ENCODE assay signal across 12 mouse cellular contexts in genomic region chr17:65940221-65940620, GRCm38 (mm10). TPM values are rescaled to one million over a fixed set of nuclear protein-coding genes. Genes with fewer than 3 reads are reported as not detected.
DNase-seq lines count a peak whose midpoint lies in the region; ATAC-seq and TF ChIP-seq lines count a peak whose summit lies in the region.
"Had no signal": no experiment of that assay in that cellular context is flagged by ENCODE, and none has a peak within 500 bp of the region (broad histone marks: within the 10 kb centered on the region; RNA-seq: fewer than 3 reads in every experiment).

No protein-coding gene starts in this region.

- no peak for TF ChIP-seq CTCF in lung, postnatal 0 days (IDR thresholded peaks at IDR 0.05)

- no peak for ATAC-seq in hindbrain, embryonic 12.5 days (ENCODE audit: low FRiP score)
- ATAC-seq in lung, postnatal 0 days, result 0 out of 2 replicates have a peak, but pooled peaks have one; percentile 27
- no peak for ATAC-seq in intestine, embryonic 16.5 days
- ATAC-seq in stomach, embryonic 15.5 days (ENCODE audit: insufficient read depth, low FRiP score, low read depth), result no peak; the same call in 1 of the 2 replicates

- no peak overlapping the region for H3K9ac ChIP-seq in hindbrain, embryonic 12.5 days
- H3K9ac ChIP-seq in lung, postnatal 0 days (replicated peaks; ENCODE audit: low read depth), result no peak overlapping the region
- H3K9ac ChIP-seq in intestine, embryonic 16.5 days (ENCODE audit: low read depth, low read length), result no peak overlapping the region
- no peak overlapping the region for H3K9ac ChIP-seq in stomach, embryonic 15.5 days
- H3K9ac ChIP-seq: embryonic facial prominence, embryonic 12.5 days had no signal

- no peaks in the 10 kb centered on the region for H3K27me3 ChIP-seq in hindbrain, embryonic 12.5 days
- H3K27me3 ChIP-seq in hindbrain, embryonic 10.5 days (ENCODE audit: insufficient read depth, poor library complexity, severe bottlenecking), result no peaks in the 10 kb centered on the region
- no peaks in the 10 kb centered on the region for H3K27me3 ChIP-seq in lung, postnatal 0 days (replicated peaks; ENCODE audit: insufficient read depth, low read length)
- H3K27me3 ChIP-seq in intestine, embryonic 16.5 days (replicated peaks; ENCODE audit: control insufficient read depth, insufficient read depth, low read length), result no peaks in the 10 kb centered on the region
- no peaks in the 10 kb centered on the region for H3K27me3 ChIP-seq in stomach, embryonic 15.5 days (replicated peaks)
- H3K27me3 ChIP-seq: embryonic facial prominence, embryonic 12.5 days had no signal

- peaks cover 23% of the 10 kb centered on the region for H3K36me3 ChIP-seq in hindbrain, embryonic 12.5 days
- H3K36me3 ChIP-seq in hindbrain, embryonic 10.5 days, result peaks cover 47% of the 10 kb centered on the region
- H3K36me3 ChIP-seq in lung, postnatal 0 days (ENCODE audit: insufficient read depth, low read length), result peaks cover 6% of the 10 kb centered on the region; the same call in 1 of the 2 replicates
- peaks cover 7% of the 10 kb centered on the region; the same call in 1 of the 2 replicates for H3K36me3 ChIP-seq in intestine, embryonic 16.5 days (ENCODE audit: control insufficient read depth, insufficient read depth, low read length)
- 0 out of 2 replicates have a peak, but pooled peaks cover 10% of the 10 kb centered on the region for H3K36me3 ChIP-seq in stomach, embryonic 15.5 days

- DNase-seq in hindbrain, embryonic 10.5 days (ENCODE audit: low spot score), result no peak
- no peak for DNase-seq in lung, postnatal 0 days (ENCODE audit: low spot score)
- no peak for DNase-seq in lung, postnatal 10 days
- DNase-seq in right cerebral cortex, postnatal 25 days, result no peak
- no peak for DNase-seq in cerebellum, postnatal 10 days
- DNase-seq: cerebellum, adult 11 months; right cerebral cortex, postnatal 4 days had no signal

- H3K4me1 ChIP-seq in hindbrain, embryonic 12.5 days, result peaks cover 11% of the 10 kb centered on the region
- H3K4me1 ChIP-seq in hindbrain, embryonic 10.5 days (replicated peaks), result 0 out of 2 replicates have a peak, but pooled peaks cover 3% of the 10 kb centered on the region
- no peaks in the 10 kb centered on the region; the same call in 1 of the 2 replicates for H3K4me1 ChIP-seq in lung, postnatal 0 days (ENCODE audit: insufficient read depth, low read depth, low read length)
- H3K4me1 ChIP-seq in intestine, embryonic 16.5 days (ENCODE audit: control insufficient read depth, insufficient read depth, low read length), result peaks cover 19% of the 10 kb centered on the region
- peaks cover 30% of the 10 kb centered on the region for H3K4me1 ChIP-seq in stomach, embryonic 15.5 days
- H3K4me1 ChIP-seq: embryonic facial prominence, embryonic 12.5 days had no signal

- 64% methylated on average over 12 of the region's 12 CpGs for WGBS in hindbrain, embryonic 12.5 days
- 74% methylated on average over 12 of the region's 12 CpGs for WGBS in hindbrain, embryonic 10.5 days
- 64% methylated on average over 12 of the region's 12 CpGs for WGBS in lung, postnatal 0 days
- 76% methylated on average over 12 of the region's 12 CpGs for WGBS in intestine, embryonic 16.5 days
- WGBS in stomach, embryonic 15.5 days, result 58% methylated on average over 12 of the region's 12 CpGs

- H3K4me2 ChIP-seq in hindbrain, embryonic 12.5 days (replicated peaks), result no peak overlapping the region
- no peak overlapping the region; the same call in 1 of the 2 replicates for H3K4me2 ChIP-seq in lung, postnatal 0 days (replicated peaks; ENCODE audit: low read depth, low read length)
- H3K4me2 ChIP-seq in intestine, embryonic 16.5 days (ENCODE audit: low read depth, low read length), result no peak overlapping the region
- peak overlapping the region; percentile 27; the same call in 1 of the 2 replicates for H3K4me2 ChIP-seq in stomach, embryonic 15.5 days
- H3K4me2 ChIP-seq: embryonic facial prominence, embryonic 12.5 days had no signal

- H3K27ac ChIP-seq in hindbrain, embryonic 12.5 days, result peak overlapping the region; percentile 23; the same call in 1 of the 2 replicates
- no peak overlapping the region for H3K27ac ChIP-seq in hindbrain, embryonic 10.5 days
- H3K27ac ChIP-seq in lung, postnatal 0 days (ENCODE audit: low read length), result peak overlapping the region; percentile 60
- 0 out of 2 replicates have a peak overlapping the region, but pooled peaks have one; percentile 24 for H3K27ac ChIP-seq in intestine, embryonic 16.5 days (ENCODE audit: low read length)
- H3K27ac ChIP-seq in stomach, embryonic 15.5 days, result peak overlapping the region; percentile 70
- H3K27ac ChIP-seq: embryonic facial prominence, embryonic 12.5 days; macrophage had no signal

- no peak overlapping the region for H3K4me3 ChIP-seq in hindbrain, embryonic 12.5 days
- no peak overlapping the region for H3K4me3 ChIP-seq in hindbrain, embryonic 10.5 days
- no peak overlapping the region for H3K4me3 ChIP-seq in lung, postnatal 0 days (ENCODE audit: low read depth, low read length)
- H3K4me3 ChIP-seq in intestine, embryonic 16.5 days (ENCODE audit: low read length), result no peak overlapping the region
- H3K4me3 ChIP-seq in stomach, embryonic 15.5 days (replicated peaks), result no peak overlapping the region
- H3K4me3 ChIP-seq: embryonic facial prominence, embryonic 12.5 days had no signal

- TF ChIP-seq EP300 in lung, postnatal 0 days (IDR thresholded peaks at IDR 0.05), result no peak

- H3K9me3 ChIP-seq in hindbrain, embryonic 12.5 days (replicated peaks), result no peaks in the 10 kb centered on the region
- H3K9me3 ChIP-seq in hindbrain, embryonic 10.5 days, result no peaks in the 10 kb centered on the region
- no peaks in the 10 kb centered on the region for H3K9me3 ChIP-seq in lung, postnatal 0 days (ENCODE audit: low read length)
- no peaks in the 10 kb centered on the region for H3K9me3 ChIP-seq in intestine, embryonic 16.5 days (ENCODE audit: control insufficient read depth, low read length)
- no peaks in the 10 kb centered on the region for H3K9me3 ChIP-seq in stomach, embryonic 15.5 days
- H3K9me3 ChIP-seq: embryonic facial prominence, embryonic 12.5 days had no signal

RNA-seq across cellular contexts. Expression of gene Twsg1, which starts 10.8 kb away (rescaled TPM):
- polyA plus RNA-seq in hindbrain, embryonic 12.5 days (2016; fragmentation: Nextera tagmentation; extraction: Ambion mirVana), result 100 and 108 TPM in 2 replicates
- polyA plus RNA-seq in hindbrain, embryonic 10.5 days (2016; fragmentation: Nextera tagmentation; extraction: Ambion mirVana), result 67.5 and 81.1 TPM in 2 replicates
- 89.1 and 93.8 TPM in 2 replicates for polyA plus RNA-seq in lung, postnatal 0 days (2015; fragmentation: Nextera tagmentation; extraction: Ambion mirVana)
- polyA plus RNA-seq in intestine, embryonic 16.5 days (2015; fragmentation: Nextera tagmentation; extraction: Ambion mirVana), result 61.7 and 63.1 TPM in 2 replicates
- 118 and 119 TPM in 2 replicates for polyA plus RNA-seq in stomach, embryonic 15.5 days (2015; fragmentation: Nextera tagmentation; extraction: Ambion mirVana)

RNA-seq across cellular contexts. Expression of gene Ralbp1, which starts 54.6 kb away (rescaled TPM):
- 49.3 and 50.9 TPM in 2 replicates for polyA plus RNA-seq in hindbrain, embryonic 12.5 days (2016; fragmentation: Nextera tagmentation; extraction: Ambion mirVana)
- polyA plus RNA-seq in hindbrain, embryonic 10.5 days (2016; fragmentation: Nextera tagmentation; extraction: Ambion mirVana), result 46.4 and 58.3 TPM in 2 replicates
- polyA plus RNA-seq in lung, postnatal 0 days (2015; fragmentation: Nextera tagmentation; extraction: Ambion mirVana), result 151 and 155 TPM in 2 replicates
- 67.5 and 71.1 TPM in 2 replicates for polyA plus RNA-seq in intestine, embryonic 16.5 days (2015; fragmentation: Nextera tagmentation; extraction: Ambion mirVana)
- 80.9 and 95.3 TPM in 2 replicates for polyA plus RNA-seq in stomach, embryonic 15.5 days (2015; fragmentation: Nextera tagmentation; extraction: Ambion mirVana)
